In genomic region chr2:155072353-155073145, GRCm38 (mm10) we compare ENCODE assay signal across 1 mouse cellular context.
TF ChIP-seq lines count a peak whose summit lies in the region.

No protein-coding gene starts in this region.

TF ChIP-seq in CH12.LX, 34 proteins besides CTCF, POLR2A, EP300 and RAD21 (continued from another document):
- 0 out of 2 replicates have a peak, but pooled peaks have one; percentile 12 for TF ChIP-seq HCFC1 (IDR thresholded peaks at IDR 0.05; ENCODE audit: low read depth, low read length)
- TF ChIP-seq POLR2AphosphoS2 (IDR thresholded peaks at IDR 0.05; ENCODE audit: low read depth, low read length) = no peak; the same call in 1 of the 2 replicates
- no peak for TF ChIP-seq ETS1 (conservative IDR thresholded peaks at IDR 0.05; ENCODE audit: low read depth, low read length)
TF ChIP-seq in CH12.LX: peak in this region for 4.
